Mouse (Mus musculus) 416B (cell line): Measurements from ENCODE around the gene Ogfr.
A peak's percentile ranks its signal among the peaks of the same experiment; 100 is the strongest.

ENCODE experiments used
- DNase-seq: peaks from one replicate; pipeline ENCODE4 v3.0.0; 2011; ENCODE audit warnings: low read depth

The Ogfr gene

GRCm38 (mm10) chr2:180589123-180589831, at the start of gene Ogfr:
Gene Ogfr, plus strand, starts transcription at chr2:180589245.
- DNase-seq, result peak; percentile 87

GRCm38 (mm10) chr2:180543675-180544074, 45.4 kb upstream of the Ogfr start:
- DNase-seq, result no peak

GRCm38 (mm10) chr2:180545046-180545445, 44.0 kb upstream of the Ogfr start:
- no peak for DNase-seq

GRCm38 (mm10) chr2:180547384-180548106, 41.5 kb upstream of the Ogfr start:
- no peak for DNase-seq

GRCm38 (mm10) chr2:180552340-180552739, 36.7 kb upstream of the Ogfr start:
- no peak for DNase-seq

GRCm38 (mm10) chr2:180555219-180555618, 33.8 kb upstream of the Ogfr start:
- DNase-seq, result peak; percentile 62

- no peak for DNase-seq
Observed at GRCm38 (mm10) chr2:180556470-180556869, 32.6 kb upstream of the Ogfr start.

- DNase-seq, result peak; percentile 54
Observed at GRCm38 (mm10) chr2:180560245-180560644, 28.8 kb upstream of the Ogfr start.

GRCm38 (mm10) chr2:180562146-180562545, 26.9 kb upstream of the Ogfr start:
- DNase-seq, result peak; percentile 79

- no peak for DNase-seq
Observed at GRCm38 (mm10) chr2:180563296-180563695, 25.7 kb upstream of the Ogfr start.

- DNase-seq, result no peak
Observed at GRCm38 (mm10) chr2:180563841-180564240, 25.2 kb upstream of the Ogfr start.

GRCm38 (mm10) chr2:180566240-180566913, 22.7 kb upstream of the Ogfr start:
- DNase-seq, result peak; percentile 87

- DNase-seq, result no peak
Observed at GRCm38 (mm10) chr2:180569028-180569643, 19.9 kb upstream of the Ogfr start.

GRCm38 (mm10) chr2:180576482-180576881, 12.6 kb upstream of the Ogfr start:
- DNase-seq, result no peak

GRCm38 (mm10) chr2:180578686-180579085, 10.4 kb upstream of the Ogfr start:
- DNase-seq, result peak; percentile 84

GRCm38 (mm10) chr2:180581002-180581401, 8.0 kb upstream of the Ogfr start, which contains the start of gene Mrgbp:
Gene Mrgbp, plus strand, starts transcription at chr2:180581304.
- DNase-seq, result no peak

- DNase-seq, result peak; percentile 97
Observed at GRCm38 (mm10) chr2:180582481-180583153, 6.4 kb upstream of the Ogfr start.

GRCm38 (mm10) chr2:180583154-180583507, 5.9 kb upstream of the Ogfr start:
- DNase-seq, result no peak

- peak; percentile 71 for DNase-seq
Observed at GRCm38 (mm10) chr2:180588736-180589122, 316 bp upstream of the Ogfr start.

- DNase-seq, result no peak
Observed at GRCm38 (mm10) chr2:180597490-180597889, 8.4 kb downstream of the Ogfr start, which contains the start of gene Col9a3. Gene Col9a3, plus strand, starts transcription at chr2:180597790.

GRCm38 (mm10) chr2:180598157-180598705, 9.2 kb downstream of the Ogfr start:
- DNase-seq, result no peak
